Mouse (Mus musculus) midbrain, embryonic 13.5 days (tissue): ENCODE results near the gene Ccdc170. TPM values are rescaled to one million over a fixed set of nuclear protein-coding genes. Genes with fewer than 3 reads are reported as not detected.

Source experiments
- ATAC-seq: fragments of 200-750 bp; cut with Nextera tagmentation; 2 replicates; pipeline ENCODE4 v1.8.0; 2017; ENCODE audit warnings: mild to moderate bottlenecking, moderate TSS enrichment, moderate library complexity
- H3K27ac ChIP-seq: fragments of 300-500 bp; sonication (generic); 2 replicates; pipeline ENCODE4 v1.5.1; 2015; ENCODE audit warnings: inconsistent platforms, mild to moderate bottlenecking, moderate library complexity
- H3K27me3 ChIP-seq: fragments of 300-500 bp; sonication (generic); 2 replicates; pipeline ENCODE4 v1.6.1; 2015; ENCODE audit warnings: mild to moderate bottlenecking, inconsistent platforms
- H3K36me3 ChIP-seq: fragments of 300-500 bp; sonication (generic); 2 replicates; pipeline ENCODE4 v1.6.1; 2015; ENCODE audit warnings: mild to moderate bottlenecking, inconsistent platforms
- H3K4me1 ChIP-seq: fragments of 300-500 bp; sonication (generic); replicated peaks from 2 replicates; pipeline ENCODE4 v1.6.1; 2015; ENCODE audit warnings: inconsistent platforms
- H3K4me2 ChIP-seq: fragments of 300-500 bp; sonication (generic); replicated peaks from 2 replicates; pipeline ENCODE4 v1.6.1; 2015; ENCODE audit warnings: moderate library complexity, mild to moderate bottlenecking, inconsistent platforms
- H3K4me3 ChIP-seq: fragments of 300-500 bp; sonication (generic); replicated peaks from 2 replicates; pipeline ENCODE4 v1.5.1; 2015; ENCODE audit warnings: mild to moderate bottlenecking, inconsistent platforms
- H3K9ac ChIP-seq: fragments of 300-500 bp; sonication (generic); replicated peaks from 2 replicates; pipeline ENCODE4 v1.6.1; 2015; ENCODE audit warnings: mild to moderate bottlenecking, inconsistent platforms
- H3K9me3 ChIP-seq: fragments of 300-500 bp; sonication (generic); 2 replicates; pipeline ENCODE4 v1.6.1; 2016; ENCODE audit warnings: mild to moderate bottlenecking, inconsistent platforms
- WGBS: fragments of 180-500 bp; shearing (Covaris S2); methylation state at CpG from one replicate; pipeline ENCODE4 v1.1.7; 2015; 5-methylcytosine and 5-hydroxymethylcytosine counted together
- polyA plus RNA-seq: library from polyadenylated mRNA; unstranded; fragments of >200 nt; fragmentation: Nextera tagmentation; extraction: Ambion mirVana; gene quantifications from 2 replicates; pipeline ENCODE4 v1.2.1, GENCODE M21; 2015

Ccdc170 gene
- polyA plus RNA-seq, 1 experiment from 2014 or later: 0.27 TPM

DNA sequence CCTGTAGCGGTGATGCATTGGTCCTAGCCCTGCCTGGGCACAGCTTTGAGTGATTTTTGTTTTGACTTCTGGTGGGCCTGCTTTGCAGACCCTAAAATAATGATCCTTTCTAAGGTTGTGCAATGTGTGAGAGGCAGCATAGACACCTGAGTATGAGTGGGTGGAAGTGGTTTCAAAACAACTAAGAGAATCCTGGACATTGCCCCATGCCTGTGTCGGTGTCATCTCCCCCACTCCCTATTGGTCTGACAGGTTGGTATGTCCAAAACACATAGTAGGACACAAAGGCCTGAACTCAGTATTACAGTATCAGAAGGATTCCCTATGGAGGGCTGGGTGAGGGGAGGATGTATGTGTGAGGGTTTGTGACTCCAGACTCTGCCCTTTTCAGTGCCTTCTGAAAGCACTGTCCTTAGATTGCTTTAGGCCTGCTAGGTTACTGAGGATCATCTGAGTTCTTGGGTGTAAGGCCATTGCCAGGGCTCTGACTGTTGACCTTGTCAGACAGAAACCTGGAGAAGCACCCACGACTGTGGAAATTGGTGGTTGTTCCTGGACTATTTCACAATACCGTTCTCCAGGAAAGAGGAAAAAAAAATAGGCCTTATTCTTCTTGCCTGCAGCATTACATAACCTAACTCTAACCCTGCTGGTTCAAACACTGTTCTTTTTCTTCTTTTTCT is 122.4 kb downstream of the Ccdc170 start:
- H3K27ac ChIP-seq: no peak overlapping the region
- H3K36me3 ChIP-seq: no peaks in the 10 kb centered on the region
- no peaks in the 10 kb centered on the region for H3K9me3 ChIP-seq
- H3K27me3 ChIP-seq: no peaks in the 10 kb centered on the region
- 81% methylated on average over 4 of the region's 4 CpGs for WGBS
- H3K9ac ChIP-seq: no peak overlapping the region
- H3K4me2 ChIP-seq: no peak overlapping the region
- H3K4me3 ChIP-seq: no peak overlapping the region
- no peak for ATAC-seq
- H3K4me1 ChIP-seq: no peaks in the 10 kb centered on the region

GRCm38 (mm10) chr10:4610234-4610633 is 127.9 kb downstream of the Ccdc170 start:
- no peaks in the 10 kb centered on the region for H3K36me3 ChIP-seq
- WGBS: 93% methylated on average over 2 of the region's 2 CpGs

GRCm38 (mm10) chr10:4611386-4612155 is 129.3 kb downstream of the Ccdc170 start, which contains the start of gene Esr1:
Gene Esr1 (plus strand): TSS chr10:4611593.
- H3K27me3 ChIP-seq: no peaks in the 10 kb centered on the region
- no peak within 1 kb of the TSS for H3K4me2 ChIP-seq
- H3K27ac ChIP-seq: no peak within 1 kb of the TSS
- 51% methylated on average over 13 of the region's 13 CpGs for WGBS
- H3K9me3 ChIP-seq: no peaks in the 10 kb centered on the region
- H3K9ac ChIP-seq: no peak within 1 kb of the TSS
- no peaks in the 10 kb centered on the region for H3K4me1 ChIP-seq
- H3K36me3 ChIP-seq: no peaks in the 10 kb centered on the region
- H3K4me3 ChIP-seq: no peak within 1 kb of the TSS
- no peak for ATAC-seq

More at GRCm38 (mm10) chr10:4610234-4610633, 127.9 kb downstream of the Ccdc170 start:
- ATAC-seq: no peak
- Histone ChIP-seq H3K27ac (no peak overlapping the region), H3K4me1 (no peaks in the 10 kb centered on the region), H3K27me3 (no peaks in the 10 kb centered on the region), H3K9me3 (no peaks in the 10 kb centered on the region), H3K9ac (no peak overlapping the region), H3K4me2 (no peak overlapping the region), H3K4me3 (no peak overlapping the region)

Other genes starting within 250 kb of the Ccdc170 start
- gene Akap12, start 216.1 kb upstream of the Ccdc170 start, polyA plus RNA-seq: 29.2 and 30.0 TPM in 2 replicates
- 18.6 and 18.7 TPM in 2 replicates for gene Zbtb2, start 94.4 kb upstream of the Ccdc170 start, polyA plus RNA-seq
- gene Rmnd1, start 50.1 kb upstream of the Ccdc170 start, polyA plus RNA-seq: 51.3 and 53.7 TPM in 2 replicates
- gene Armt1, start 50.0 kb upstream of the Ccdc170 start, polyA plus RNA-seq: 16.3 and 18.2 TPM in 2 replicates
- gene Esr1, start 129.1 kb downstream of the Ccdc170 start, polyA plus RNA-seq: 0.10 and 0.12 TPM in 2 replicates